Mouse (Mus musculus) neural tube, embryonic 14.5 days (tissue): Measurements from ENCODE around the gene 4933402D24Rik. TPM values are rescaled to one million over a fixed set of nuclear protein-coding genes. Genes with fewer than 3 reads are reported as not detected.

Source experiments
- ATAC-seq: fragments of 200-750 bp; cut with Nextera tagmentation; 2 replicates; pipeline ENCODE4 v1.8.0; 2017; ENCODE audit warnings: low read depth, mild to moderate bottlenecking, moderate TSS enrichment, moderate library complexity
- H3K27ac ChIP-seq: fragments of 300-500 bp; sonication (generic); 2 replicates; pipeline ENCODE4 v1.5.1; 2014; ENCODE audit warnings: low read depth, mild to moderate bottlenecking, control low read depth, low read length, moderate library complexity, mixed read lengths
- H3K27me3 ChIP-seq: fragments of 300-500 bp; sonication (generic); 2 replicates; pipeline ENCODE4 v1.6.1; 2014; ENCODE audit warnings: low read length; ENCODE audit not compliant: control insufficient read depth, insufficient read depth
- H3K36me3 ChIP-seq: fragments of 300-500 bp; sonication (generic); 2 replicates; pipeline ENCODE4 v1.6.1; 2014; ENCODE audit warnings: low read length, mixed read lengths; ENCODE audit not compliant: control insufficient read depth, insufficient read depth
- H3K4me1 ChIP-seq: fragments of 300-500 bp; sonication (generic); 2 replicates; pipeline ENCODE4 v1.6.1; 2014; ENCODE audit warnings: low read length; ENCODE audit not compliant: control insufficient read depth, insufficient read depth
- H3K4me2 ChIP-seq: fragments of 300-500 bp; sonication (generic); 2 replicates; pipeline ENCODE4 v1.6.1; 2014; ENCODE audit warnings: mild to moderate bottlenecking, low read depth, low read length, control low read depth
- H3K4me3 ChIP-seq: fragments of 300-500 bp; sonication (generic); 2 replicates; pipeline ENCODE4 v1.5.1; 2014; ENCODE audit warnings: low read depth, low read length, control low read depth, mixed read lengths
- H3K9ac ChIP-seq: fragments of 300-500 bp; sonication (generic); replicated peaks from 2 replicates; pipeline ENCODE4 v1.6.1; 2014; ENCODE audit warnings: low read depth, mild to moderate bottlenecking, control low read depth, low read length, mixed read lengths
- H3K9me3 ChIP-seq: fragments of 300-500 bp; sonication (generic); 2 replicates; pipeline ENCODE4 v1.6.1; 2016; ENCODE audit warnings: low read length; ENCODE audit not compliant: control insufficient read depth
- WGBS: fragments of 180-500 bp; shearing (Covaris S2); extraction: QIAGEN DNeasy Blood & Tissue Kit; methylation state at CpG from one replicate; pipeline ENCODE4 v1.1.7; 2014; 5-methylcytosine and 5-hydroxymethylcytosine counted together
- polyA plus RNA-seq: library from polyadenylated mRNA; unstranded; fragments of >200 nt; fragmentation: Nextera tagmentation; extraction: Ambion mirVana; gene quantifications from 2 replicates; pipeline ENCODE4 v1.2.1, GENCODE M21; 2014

Gene 4933402D24Rik
- polyA plus RNA-seq, 1 experiment from 2014 or later, result 0.27 TPM

GRCm38 (mm10) chr1:63763881-63764386 lies 5.1 kb downstream of the 4933402D24Rik start:
- Histone ChIP-seq H3K4me3 (no peak overlapping the region), H3K36me3 (no peaks in the 10 kb centered on the region), H3K9me3 (no peaks in the 10 kb centered on the region), H3K9ac (no peak overlapping the region), H3K4me2 (no peak overlapping the region), H3K4me1 (peaks cover 13% of the 10 kb centered on the region; the same call in 1 of the 2 replicates), H3K27ac (peak overlapping the region; percentile 49; the same call in 1 of the 2 replicates), H3K27me3 (no peaks in the 10 kb centered on the region)
- peak; percentile 54 for ATAC-seq
- WGBS, result 16% methylated on average over 7 of the region's 7 CpGs

- H3K4me2 ChIP-seq, result no peak overlapping the region
- ATAC-seq, result peak; percentile 77; the same call in 1 of the 2 replicates
- H3K27me3 ChIP-seq, result no peaks in the 10 kb centered on the region
- peaks cover 13% of the 10 kb centered on the region; the same call in 1 of the 2 replicates for H3K4me1 ChIP-seq
- no peak overlapping the region for H3K9ac ChIP-seq
- no peaks in the 10 kb centered on the region for H3K9me3 ChIP-seq
- WGBS, result 2% methylated on average over 3 of the region's 3 CpGs
- H3K4me3 ChIP-seq, result no peak overlapping the region
- H3K27ac ChIP-seq, result peak overlapping the region; percentile 49; the same call in 1 of the 2 replicates
- no peaks in the 10 kb centered on the region for H3K36me3 ChIP-seq
Observed at GRCm38 (mm10) chr1:63763212-63763694, 5.8 kb downstream of the 4933402D24Rik start.

GRCm38 (mm10) chr1:63756005-63756404 lies 13.1 kb downstream of the 4933402D24Rik start:
- Histone ChIP-seq H3K27me3 (no peaks in the 10 kb centered on the region), H3K4me3 (no peak overlapping the region), H3K4me2 (no peak overlapping the region), H3K27ac (no peak overlapping the region), H3K4me1 (no peaks in the 10 kb centered on the region), H3K9me3 (no peaks in the 10 kb centered on the region), H3K36me3 (no peaks in the 10 kb centered on the region), H3K9ac (no peak overlapping the region)
- no peak for ATAC-seq
- WGBS, result 64% methylated on average over 2 of the region's 2 CpGs

- H3K4me2 ChIP-seq, result peak within 1 kb of the TSS; percentile 66
- no peaks in the 10 kb centered on the region for H3K27me3 ChIP-seq
- no peaks in the 10 kb centered on the region for H3K36me3 ChIP-seq
- peak within 1 kb of the TSS; percentile 59 for H3K9ac ChIP-seq
- peak; percentile 96 for ATAC-seq
- no peak within 1 kb of the TSS for H3K27ac ChIP-seq
- no peaks in the 10 kb centered on the region for H3K9me3 ChIP-seq
- peak within 1 kb of the TSS; percentile 68 for H3K4me3 ChIP-seq
- H3K4me1 ChIP-seq, result peaks cover 5% of the 10 kb centered on the region
- WGBS, result under 1% methylated on average over 31 of the region's 31 CpGs
Observed at GRCm38 (mm10) chr1:63730240-63730771, 38.8 kb downstream of the 4933402D24Rik start, which contains the start of the genes Mdh1b and Fastkd2. Mdh1b (minus strand) TSS chr1:63730318. Fastkd2 (plus strand) TSS chr1:63730614.

GRCm38 (mm10) chr1:63729796-63730195 lies 39.3 kb downstream of the 4933402D24Rik start:
- Histone ChIP-seq H3K4me3 (peak overlapping the region; percentile 68), H3K27ac (no peak overlapping the region), H3K4me2 (peak overlapping the region; percentile 66), H3K9ac (no peak overlapping the region), H3K27me3 (no peaks in the 10 kb centered on the region), H3K4me1 (peaks cover 5% of the 10 kb centered on the region), H3K36me3 (no peaks in the 10 kb centered on the region), H3K9me3 (no peaks in the 10 kb centered on the region)
- 46% methylated on average over 8 of the region's 8 CpGs for WGBS
- peak; percentile 52 for ATAC-seq

- no peak overlapping the region for H3K4me3 ChIP-seq
- no peak for ATAC-seq
- no peaks in the 10 kb centered on the region for H3K9me3 ChIP-seq
- WGBS, result 88% methylated on average over 7 of the region's 7 CpGs
- H3K27ac ChIP-seq, result no peak overlapping the region
- H3K4me2 ChIP-seq, result no peak overlapping the region
- H3K4me1 ChIP-seq, result no peaks in the 10 kb centered on the region
- no peaks in the 10 kb centered on the region for H3K36me3 ChIP-seq
- no peaks in the 10 kb centered on the region for H3K27me3 ChIP-seq
- no peak overlapping the region for H3K9ac ChIP-seq
Observed at GRCm38 (mm10) chr1:63720161-63720560, 48.9 kb downstream of the 4933402D24Rik start.

GRCm38 (mm10) chr1:63708876-63709275 lies 60.2 kb downstream of the 4933402D24Rik start:
- H3K27me3 ChIP-seq, result no peaks in the 10 kb centered on the region
- 58% methylated on average over 3 of the region's 3 CpGs for WGBS
- no peak overlapping the region for H3K9ac ChIP-seq
- no peak overlapping the region for H3K27ac ChIP-seq
- H3K9me3 ChIP-seq, result no peaks in the 10 kb centered on the region
- H3K4me1 ChIP-seq, result no peaks in the 10 kb centered on the region
- no peak for ATAC-seq
- H3K4me3 ChIP-seq, result no peak overlapping the region
- no peaks in the 10 kb centered on the region for H3K36me3 ChIP-seq
- H3K4me2 ChIP-seq, result no peak overlapping the region

- Histone ChIP-seq H3K4me3 (no peak overlapping the region), H3K27me3 (no peaks in the 10 kb centered on the region), H3K9ac (no peak overlapping the region), H3K36me3 (no peaks in the 10 kb centered on the region), H3K9me3 (no peaks in the 10 kb centered on the region), H3K4me1 (no peaks in the 10 kb centered on the region), H3K27ac (no peak overlapping the region), H3K4me2 (no peak overlapping the region)
- no peak for ATAC-seq
- 52% methylated on average over 5 of the region's 5 CpGs for WGBS
Observed at GRCm38 (mm10) chr1:63705733-63706132, 63.3 kb downstream of the 4933402D24Rik start.
